Mouse (Mus musculus): ENCODE measurements around the gene Chst15. TPM values are rescaled to one million over a fixed set of nuclear protein-coding genes. Genes with fewer than 3 reads are reported as not detected.

Chst15 gene
- polyA plus RNA-seq, 1 experiment, result 15.4 TPM

DNA sequence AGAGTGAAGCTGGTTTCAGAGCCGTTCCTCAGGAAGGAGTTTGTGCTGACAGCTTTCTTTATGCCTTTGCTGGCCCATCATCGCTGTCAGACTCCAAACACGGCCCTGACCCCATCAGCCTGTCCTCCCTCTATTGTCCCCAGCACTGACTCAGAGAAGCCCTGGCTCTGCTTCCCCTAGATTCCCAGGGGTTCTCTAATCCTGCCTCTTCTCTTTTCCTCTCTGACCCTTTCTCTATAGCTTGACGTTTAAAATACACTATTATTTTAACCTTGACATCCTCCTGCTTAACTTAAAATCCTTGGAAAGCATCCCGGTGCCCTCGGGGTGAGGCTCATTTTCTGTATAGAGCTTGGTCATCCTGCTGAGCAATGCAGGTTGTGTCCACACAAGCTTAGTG is 117.3 kb downstream of the Chst15 start:
- Histone ChIP-seq H3K4me1 (ENCODE audit: control insufficient read depth, insufficient read depth, low read length) (no peaks in the 10 kb centered on the region), H3K27me3 (ENCODE audit: control insufficient read depth, insufficient read depth, low read length) (no peaks in the 10 kb centered on the region), H3K4me3 (replicated peaks; ENCODE audit: insufficient read depth, low read depth, low read length) (no peak overlapping the region), H3K27ac (ENCODE audit: insufficient read depth, low read length) (no peak overlapping the region)
- WGBS, result 58% methylated on average over 6 of the region's 6 CpGs
- DNase-seq, result no peak
- TF ChIP-seq POLR2A (IDR thresholded peaks at IDR 0.05; ENCODE audit: borderline replicate concordance, insufficient read depth, low read length), result no peak
- no peak for TF ChIP-seq CTCF (IDR thresholded peaks at IDR 0.05; ENCODE audit: borderline replicate concordance, insufficient read depth, low read depth, low read length)

GRCm38 (mm10) chr7:132198806-132199205 is 118.2 kb downstream of the Chst15 start:
- H3K4me1 ChIP-seq (ENCODE audit: control insufficient read depth, insufficient read depth, low read length), result no peaks in the 10 kb centered on the region
- 88% methylated on average over 1 of the region's 1 CpGs for WGBS
- no peak overlapping the region for H3K4me3 ChIP-seq (replicated peaks; ENCODE audit: insufficient read depth, low read depth, low read length)
- no peak for TF ChIP-seq CTCF (IDR thresholded peaks at IDR 0.05; ENCODE audit: borderline replicate concordance, insufficient read depth, low read depth, low read length)
- no peak overlapping the region for H3K27ac ChIP-seq (ENCODE audit: insufficient read depth, low read length)
- H3K27me3 ChIP-seq (ENCODE audit: control insufficient read depth, insufficient read depth, low read length), result no peaks in the 10 kb centered on the region
- DNase-seq, result no peak

DNA sequence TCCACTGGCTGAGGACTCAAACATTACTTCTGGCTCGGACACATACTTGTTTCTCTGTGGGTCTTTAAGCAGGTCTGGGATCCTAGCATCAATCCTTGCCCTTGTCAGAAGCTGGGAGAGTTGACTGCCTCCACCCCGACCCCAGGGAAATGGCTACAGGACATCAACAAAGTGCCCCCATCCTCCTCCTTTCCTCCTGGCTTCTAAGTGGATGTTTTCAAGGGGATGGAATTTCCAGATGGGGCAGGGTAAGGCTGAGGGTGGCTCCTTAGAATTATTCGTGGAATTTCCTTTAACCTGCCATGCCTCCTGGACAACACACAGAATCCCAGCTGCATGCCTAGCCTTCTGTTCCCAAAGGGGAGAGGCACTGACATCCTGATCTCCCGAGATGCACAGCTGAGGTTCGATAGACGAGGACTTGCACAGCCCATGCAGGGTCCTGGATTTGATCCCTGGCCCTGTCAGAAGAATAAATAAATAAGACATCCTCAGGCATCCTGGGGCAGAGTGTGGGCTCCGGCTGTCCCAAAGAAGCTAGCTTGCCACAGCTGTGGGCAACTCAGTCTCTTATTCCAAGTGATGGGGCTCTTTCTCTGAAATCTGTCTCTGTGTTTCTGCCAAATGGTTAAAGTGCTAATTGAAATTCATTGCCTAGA is 119.1 kb downstream of the Chst15 start:
- 35% methylated on average over 7 of the region's 7 CpGs for WGBS
- DNase-seq, result no peak
- no peaks in the 10 kb centered on the region for H3K4me1 ChIP-seq (ENCODE audit: control insufficient read depth, insufficient read depth, low read length)
- no peak overlapping the region for H3K4me3 ChIP-seq (replicated peaks; ENCODE audit: insufficient read depth, low read depth, low read length)
- H3K27me3 ChIP-seq (ENCODE audit: control insufficient read depth, insufficient read depth, low read length), result no peaks in the 10 kb centered on the region
- TF ChIP-seq POLR2A (IDR thresholded peaks at IDR 0.05; ENCODE audit: borderline replicate concordance, insufficient read depth, low read length) (no peak), CTCF (IDR thresholded peaks at IDR 0.05; ENCODE audit: borderline replicate concordance, insufficient read depth, low read depth, low read length) (no peak)
- no peak overlapping the region for H3K27ac ChIP-seq (ENCODE audit: insufficient read depth, low read length)

DNA sequence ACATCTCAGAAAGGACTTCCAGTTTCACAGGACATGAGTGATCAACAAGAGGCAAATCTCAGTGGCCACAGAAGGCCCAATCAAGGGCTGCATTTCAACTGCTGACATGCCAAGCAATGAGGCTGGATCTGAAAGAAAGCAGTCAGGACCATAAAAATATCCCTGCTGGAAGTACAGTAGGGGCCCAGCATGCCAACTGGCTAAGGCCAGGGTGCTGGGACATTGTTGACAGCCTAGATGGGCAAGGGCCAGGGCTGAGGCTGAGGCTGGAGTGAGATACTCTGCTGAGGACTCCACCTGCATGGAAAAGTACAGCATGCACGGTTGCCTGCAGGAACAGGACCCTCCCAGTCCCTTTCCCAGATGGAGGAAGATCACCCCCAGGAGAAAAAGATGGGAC is 120.4 kb downstream of the Chst15 start:
- H3K4me3 ChIP-seq (replicated peaks; ENCODE audit: insufficient read depth, low read depth, low read length), result no peak overlapping the region
- DNase-seq, result no peak
- no peak overlapping the region for H3K27ac ChIP-seq (ENCODE audit: insufficient read depth, low read length)
- H3K27me3 ChIP-seq (ENCODE audit: control insufficient read depth, insufficient read depth, low read length), result no peaks in the 10 kb centered on the region
- TF ChIP-seq POLR2A (IDR thresholded peaks at IDR 0.05; ENCODE audit: borderline replicate concordance, insufficient read depth, low read length), result no peak
- TF ChIP-seq CTCF (IDR thresholded peaks at IDR 0.05; ENCODE audit: borderline replicate concordance, insufficient read depth, low read depth, low read length), result no peak
- WGBS, result 74% methylated on average over 1 of the region's 1 CpGs
- H3K4me1 ChIP-seq (ENCODE audit: control insufficient read depth, insufficient read depth, low read length), result no peaks in the 10 kb centered on the region

- DNase-seq, result peak in 1 of 2 experiments; percentile 37
- H3K27ac ChIP-seq (ENCODE audit: insufficient read depth, low read length), result no peak overlapping the region
- no peak for TF ChIP-seq CTCF (IDR thresholded peaks at IDR 0.05; ENCODE audit: borderline replicate concordance, insufficient read depth, low read depth, low read length)
- TF ChIP-seq POLR2A (IDR thresholded peaks at IDR 0.05; ENCODE audit: borderline replicate concordance, insufficient read depth, low read length), result no peak
- H3K4me1 ChIP-seq (ENCODE audit: control insufficient read depth, insufficient read depth, low read length), result no peaks in the 10 kb centered on the region
- WGBS, result 68% methylated on average over 2 of the region's 2 CpGs
- no peak overlapping the region for H3K4me3 ChIP-seq (replicated peaks; ENCODE audit: insufficient read depth, low read depth, low read length)
- no peaks in the 10 kb centered on the region for H3K27me3 ChIP-seq (ENCODE audit: control insufficient read depth, insufficient read depth, low read length)
Measured at GRCm38 (mm10) chr7:132193606-132194005, 123.4 kb downstream of the Chst15 start.

DNA sequence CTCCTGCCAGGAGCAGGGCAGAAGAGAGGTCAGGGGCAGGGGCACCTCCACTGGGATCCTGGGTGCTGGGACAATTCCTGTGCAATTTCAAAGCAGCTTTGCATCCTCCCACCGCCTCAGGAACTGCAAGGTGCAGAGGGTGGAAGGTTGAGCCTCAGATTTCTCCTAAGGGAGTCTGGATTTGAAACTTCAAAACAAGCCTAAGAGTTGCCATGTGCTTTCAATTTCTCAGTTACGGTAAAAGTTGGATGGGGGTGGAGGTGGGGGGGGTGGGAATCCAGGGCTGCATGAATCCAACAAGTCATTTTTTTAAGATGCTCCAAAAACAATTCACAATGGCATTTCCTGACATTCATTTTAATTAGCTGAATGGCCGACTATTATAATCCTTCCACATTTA is 129.6 kb downstream of the Chst15 start:
- H3K27ac ChIP-seq (ENCODE audit: insufficient read depth, low read length), result no peak overlapping the region
- H3K27me3 ChIP-seq (ENCODE audit: control insufficient read depth, insufficient read depth, low read length), result no peaks in the 10 kb centered on the region
- WGBS, result 85% methylated on average over 3 of the region's 3 CpGs
- no peak overlapping the region for H3K4me3 ChIP-seq (replicated peaks; ENCODE audit: insufficient read depth, low read depth, low read length)
- no peak for TF ChIP-seq POLR2A (IDR thresholded peaks at IDR 0.05; ENCODE audit: borderline replicate concordance, insufficient read depth, low read length)
- TF ChIP-seq CTCF (IDR thresholded peaks at IDR 0.05; ENCODE audit: borderline replicate concordance, insufficient read depth, low read depth, low read length), result no peak
- peaks cover 2% of the 10 kb centered on the region; the same call in 1 of the 2 replicates for H3K4me1 ChIP-seq (ENCODE audit: control insufficient read depth, insufficient read depth, low read length)
- DNase-seq, result no peak

Other genes starting within 250 kb of the Chst15 start
- 1.4 and 1.6 TPM in 2 replicates for gene Cpxm2, start 162.5 kb downstream of the Chst15 start, polyA plus RNA-seq (2012; rRNA removed)